Mouse (Mus musculus) hematopoietic stem cell, adult 5-6 weeks (primary cell): Measurements from ENCODE around the gene Kel. TPM values are rescaled to one million over a fixed set of nuclear protein-coding genes. Genes with fewer than 3 reads are reported as not detected.

Source experiments
- ATAC-seq, 2 experiments: fragments of 125-278 bp in 1 of 2; replicated peaks in 1 of 2; 2 replicates each; pipeline ENCODE4 v1.8.0; 2016 to 2017; ENCODE audit warnings: inconsistent platforms in 2 of 2, mild to moderate bottlenecking in 2 of 2, moderate number of reproducible peaks in 2 of 2, low read depth in 1 of 2, moderate TSS enrichment in 1 of 2; ENCODE audit not compliant: low FRiP score in 2 of 2, poor library complexity in 2 of 2, severe bottlenecking in 2 of 2, insufficient read depth in 1 of 2, low TSS enrichment in 1 of 2
- total RNA-seq: library from RNA; stranded (forward); fragments of 172-1452, 232-1000 nt; gene quantifications from 2 replicates; pipeline ENCODE4 v1.2.3, GENCODE M21; 2017

Gene Kel
- total RNA-seq: 2.3 and 12.9 TPM in 2 replicates

GRCm38 (mm10) chr6:41704123-41704522 lies at the start of gene Kel:
Kel (minus strand) TSS chr6:41704339.
- peak; percentile 60 to 64; a peak in 2 of 4 replicates for ATAC-seq

GRCm38 (mm10) chr6:41744664-41745392 lies 40.7 kb upstream of the Kel start:
- ATAC-seq: no peak

GRCm38 (mm10) chr6:41741101-41741500 lies 37.0 kb upstream of the Kel start:
- ATAC-seq: no peak

DNA sequence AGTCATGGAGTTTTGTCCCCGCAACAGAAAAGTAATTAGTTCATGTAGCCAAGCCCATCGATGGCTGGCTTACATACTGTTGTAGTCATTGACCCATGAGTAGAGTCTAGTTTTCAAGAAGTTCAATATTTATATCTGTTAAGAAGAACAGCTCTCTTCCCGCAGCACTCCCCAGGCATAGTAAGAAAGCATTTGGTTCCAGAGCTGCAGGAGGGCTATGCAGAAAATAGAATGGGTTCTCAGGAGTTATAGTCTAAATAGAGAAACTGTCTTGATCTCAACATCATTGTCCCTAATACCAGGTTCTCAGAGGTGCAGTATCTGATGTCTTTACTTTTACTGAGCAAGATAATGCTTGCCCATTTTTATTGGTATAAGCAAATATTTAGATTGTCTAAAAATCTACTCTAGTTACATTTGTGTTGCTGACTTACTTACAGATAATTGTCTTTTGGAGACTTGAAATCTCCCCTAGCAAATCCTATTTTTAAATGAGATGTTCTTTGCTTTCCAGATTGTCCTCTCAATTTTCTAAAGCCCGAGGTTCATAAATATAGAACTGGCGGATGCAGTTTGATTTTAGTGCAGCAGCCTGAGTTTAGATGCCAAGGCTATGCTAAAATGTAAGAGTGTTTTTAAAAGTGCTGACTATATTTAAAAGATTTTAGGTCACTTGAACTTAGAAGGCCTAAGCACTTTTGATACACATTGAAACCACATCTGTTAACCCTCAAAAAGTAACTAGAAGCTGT lies 30.8 kb upstream of the Kel start:
- ATAC-seq: no peak

DNA sequence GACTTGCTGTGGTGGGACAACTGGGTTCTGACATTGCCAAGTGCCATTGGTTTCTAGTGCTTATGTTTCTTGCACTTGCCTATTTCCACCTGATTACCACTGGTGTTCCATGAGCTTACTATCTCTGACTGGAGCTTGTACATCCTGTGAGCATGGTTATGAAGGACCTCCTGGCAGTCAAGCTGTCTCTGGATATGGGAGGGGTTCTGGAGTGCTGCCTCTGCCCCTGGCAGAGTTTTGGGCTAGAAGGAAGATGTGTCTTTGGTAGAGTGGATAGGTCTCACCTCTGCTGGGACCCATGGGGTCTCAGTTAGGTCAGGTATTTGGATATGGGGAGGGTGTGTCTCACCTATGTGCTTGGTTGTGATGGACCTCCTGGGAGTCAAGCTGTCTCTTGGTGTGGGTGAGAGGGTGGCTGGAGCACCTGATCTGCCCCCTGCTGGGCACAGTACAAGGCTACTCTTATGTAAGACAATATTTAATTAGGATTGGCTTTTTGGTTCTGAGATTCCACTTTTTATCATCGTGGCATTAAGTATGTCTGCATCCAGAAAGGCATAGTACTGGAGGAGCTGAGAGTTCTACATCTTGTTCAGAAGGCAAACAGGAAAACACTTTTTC lies 24.0 kb upstream of the Kel start:
- ATAC-seq: peak; percentile 62 to 65; a peak in 3 of 4 replicates

DNA sequence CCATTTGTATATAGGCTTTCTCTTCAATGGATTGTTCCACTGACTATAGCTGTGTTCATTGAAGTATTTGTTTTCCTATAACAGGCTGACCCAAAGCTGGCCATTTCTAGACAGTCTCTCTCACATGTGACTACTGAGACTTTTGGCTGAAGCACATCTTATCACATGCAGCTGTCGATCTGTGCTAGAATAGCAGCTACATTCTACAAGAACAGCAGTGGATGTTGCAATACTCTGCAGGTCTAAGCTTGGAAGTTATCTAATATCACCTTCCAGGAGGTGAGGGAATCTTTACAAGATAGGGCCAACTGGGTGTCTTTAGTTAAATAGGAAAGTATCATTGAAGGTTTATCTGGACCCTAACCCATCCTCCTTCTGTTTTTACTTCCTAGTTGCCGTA lies 17.3 kb upstream of the Kel start:
- no peak for ATAC-seq

GRCm38 (mm10) chr6:41710281-41710680 lies 6.1 kb upstream of the Kel start:
- no peak for ATAC-seq

DNA sequence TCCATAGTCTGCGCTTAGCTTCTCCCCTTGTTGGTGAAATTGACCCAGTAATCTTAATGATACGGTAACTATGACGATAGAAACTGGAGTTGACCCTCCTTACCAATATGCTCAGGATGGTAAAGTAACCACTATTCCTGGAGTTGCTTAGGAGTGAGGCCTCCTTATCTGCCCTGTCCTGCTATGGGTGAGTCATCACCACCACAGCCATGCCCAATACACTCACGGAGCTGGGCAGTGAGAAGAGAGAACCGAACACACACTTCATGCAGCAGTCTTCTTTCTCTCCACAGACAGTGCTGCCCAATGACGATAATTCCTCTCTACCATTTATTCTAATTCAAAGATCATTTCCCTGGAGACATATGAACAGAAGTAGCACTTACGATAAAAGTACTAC lies 2.1 kb upstream of the Kel start:
- ATAC-seq: no peak

GRCm38 (mm10) chr6:41702928-41703327 lies 1.2 kb downstream of the Kel start:
- peak; percentile 22 to 53; a peak in 1 of 4 replicates for ATAC-seq

GRCm38 (mm10) chr6:41701245-41701644 lies 2.9 kb downstream of the Kel start:
- ATAC-seq: no peak

DNA sequence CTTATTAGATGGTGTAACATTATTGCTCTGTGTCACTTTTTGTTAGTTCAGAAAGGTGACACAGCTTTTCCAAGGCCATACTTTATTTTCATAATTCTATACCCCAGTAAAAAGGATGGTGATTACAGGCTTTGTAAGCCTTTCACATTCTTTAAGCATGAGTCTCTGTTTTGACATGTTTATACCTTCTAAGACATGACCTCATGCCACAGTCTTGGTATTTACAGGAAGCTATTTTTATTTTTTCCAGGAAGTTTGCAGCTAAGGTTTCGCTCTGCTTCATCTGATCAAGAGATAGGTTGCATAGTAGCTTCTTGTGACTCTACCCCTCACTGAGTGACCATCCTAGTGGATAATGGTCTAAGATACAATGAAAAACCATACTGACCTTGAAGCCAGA lies 9.7 kb downstream of the Kel start:
- no peak for ATAC-seq

- no peak for ATAC-seq
Observed at GRCm38 (mm10) chr6:41692200-41692599, 11.9 kb downstream of the Kel start.

GRCm38 (mm10) chr6:41685596-41685995 lies 18.5 kb downstream of the Kel start:
- no peak for ATAC-seq

GRCm38 (mm10) chr6:41684911-41685310 lies 19.2 kb downstream of the Kel start:
- no peak for ATAC-seq

DNA sequence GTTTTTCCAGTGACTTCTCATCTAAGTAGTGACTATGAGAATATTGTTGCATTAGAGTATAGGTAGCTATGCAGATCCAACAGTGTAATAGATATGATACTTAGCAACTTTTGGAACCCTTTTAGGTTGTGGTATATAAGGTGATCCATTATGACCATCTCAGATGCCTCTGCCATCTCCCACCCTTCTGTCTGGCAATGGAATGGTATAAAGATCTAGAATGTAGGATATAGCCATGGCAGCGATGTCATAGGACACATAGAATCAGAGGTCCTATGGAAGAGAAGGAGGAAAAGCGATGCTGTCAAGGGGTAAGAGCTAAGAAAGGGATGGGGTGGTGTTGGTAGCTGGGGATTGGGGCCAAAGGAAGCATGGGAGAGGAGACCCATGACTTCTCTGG lies 20.0 kb downstream of the Kel start, which contains the start of gene Llcfc1:
Llcfc1 (plus strand) TSS at position 301 of the 400 bp plus-strand sequence.
- no peak for ATAC-seq

DNA sequence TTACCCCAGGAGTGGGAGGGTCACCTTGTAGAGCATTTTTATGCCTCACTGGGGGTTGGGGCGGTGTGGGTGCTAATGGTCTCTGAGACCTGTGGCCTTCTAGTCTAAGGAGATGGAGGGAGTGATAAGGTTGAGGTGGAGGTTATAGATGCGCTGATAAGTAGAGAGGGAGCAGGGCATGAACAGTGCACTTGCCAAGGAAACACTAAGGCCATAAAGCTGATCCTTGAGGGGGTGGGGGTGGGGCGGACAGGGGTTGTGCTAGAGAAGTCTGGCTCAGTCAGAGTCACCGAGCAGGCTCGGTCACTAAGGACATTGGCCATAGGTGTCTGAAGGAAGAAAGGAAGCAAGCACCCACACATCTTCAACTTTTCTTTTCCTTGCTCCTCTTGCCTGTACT lies 22.5 kb downstream of the Kel start:
- no peak for ATAC-seq

- ATAC-seq: no peak
Observed at GRCm38 (mm10) chr6:41680669-41681068, 23.5 kb downstream of the Kel start, which contains the start of gene Trpv5. Trpv5 (minus strand) TSS chr6:41680769.

- ATAC-seq: no peak
Observed at GRCm38 (mm10) chr6:41676530-41676929, 27.6 kb downstream of the Kel start.
